Mouse (Mus musculus) right cerebral cortex, postnatal 10 days (tissue): ENCODE measurements around the gene Rtn4rl1.
A peak's percentile ranks its signal among the peaks of the same experiment; 100 is the strongest.

Experiments
- DNase-seq, 2 experiments: peaks; one replicate each; pipeline ENCODE4 v3.0.0; 2021; ENCODE audit warnings: low spot score in 2 of 2

The Rtn4rl1 gene

DNA sequence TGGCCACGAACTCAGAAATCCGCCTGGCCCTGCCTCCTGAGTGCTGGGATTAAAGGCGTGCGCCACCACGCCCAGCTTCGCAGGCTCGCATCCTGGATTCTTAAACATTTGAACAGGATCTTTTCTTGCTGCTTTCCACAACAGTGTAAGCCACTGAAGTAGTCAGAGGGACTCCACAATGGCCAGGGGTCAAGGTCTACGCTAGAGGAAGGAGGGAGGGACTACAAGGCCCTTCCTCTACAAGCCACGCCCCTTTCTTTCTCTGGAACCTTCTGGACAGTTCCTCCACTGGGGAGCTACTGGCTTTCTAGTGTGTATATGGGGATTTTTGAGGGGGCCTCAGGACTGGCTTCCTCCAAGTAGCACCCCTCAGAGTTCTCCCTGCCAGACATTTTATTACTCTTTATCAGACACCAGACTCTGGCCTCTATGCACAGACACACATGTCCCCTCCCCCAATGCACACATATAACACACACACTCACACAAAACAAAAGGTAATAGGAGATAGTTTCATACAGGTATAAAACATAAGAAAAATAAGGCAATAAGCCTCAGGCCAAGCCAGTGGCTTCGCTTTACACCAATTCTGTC lies 53.7 kb downstream of the Rtn4rl1 start:
- no peak for DNase-seq

DNA sequence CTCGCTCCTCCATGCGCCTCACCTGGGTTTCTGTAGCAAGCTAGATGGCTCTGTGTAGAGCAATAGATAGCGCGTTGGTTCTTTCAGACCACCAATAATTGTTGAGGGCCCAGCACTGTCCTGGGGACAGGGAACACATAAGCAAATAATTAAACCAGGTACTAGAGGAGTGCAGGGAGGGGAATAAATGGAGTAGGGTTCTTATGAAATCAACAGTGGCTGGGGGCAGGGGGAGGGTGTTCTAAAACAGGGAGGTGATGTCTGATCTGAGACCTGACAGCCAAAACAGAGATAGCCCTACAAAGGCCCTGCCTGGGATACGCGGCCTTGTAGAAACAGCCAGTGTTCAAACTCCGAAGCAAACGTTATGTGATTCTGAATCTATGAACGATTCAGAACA lies 56.0 kb downstream of the Rtn4rl1 start:
- DNase-seq, result no peak

DNA sequence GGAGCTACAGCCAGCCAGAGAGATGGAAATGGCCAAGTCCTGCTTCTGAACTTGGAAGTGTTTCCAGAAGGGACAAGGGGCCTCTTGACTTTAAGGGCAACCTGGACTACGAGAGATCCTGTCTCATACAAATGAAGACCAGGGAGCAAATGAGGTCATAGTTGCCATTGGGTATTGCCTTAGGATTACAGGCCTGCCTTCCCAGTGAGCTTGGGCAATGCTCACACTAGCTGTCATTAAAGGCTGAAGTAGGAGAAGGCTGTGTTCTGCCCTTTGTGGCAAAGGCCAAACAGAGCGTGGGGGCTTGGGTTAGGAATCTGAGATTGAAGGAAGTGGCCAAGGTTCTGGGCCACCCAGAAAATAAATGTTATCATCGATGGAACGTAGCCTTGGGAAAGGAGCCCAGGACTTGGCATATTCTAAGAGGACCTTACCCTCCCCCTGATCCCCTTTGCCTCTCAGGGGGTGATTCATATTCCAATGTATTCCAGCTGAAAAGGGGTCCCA lies 57.5 kb downstream of the Rtn4rl1 start:
- DNase-seq, result no peak

DNA sequence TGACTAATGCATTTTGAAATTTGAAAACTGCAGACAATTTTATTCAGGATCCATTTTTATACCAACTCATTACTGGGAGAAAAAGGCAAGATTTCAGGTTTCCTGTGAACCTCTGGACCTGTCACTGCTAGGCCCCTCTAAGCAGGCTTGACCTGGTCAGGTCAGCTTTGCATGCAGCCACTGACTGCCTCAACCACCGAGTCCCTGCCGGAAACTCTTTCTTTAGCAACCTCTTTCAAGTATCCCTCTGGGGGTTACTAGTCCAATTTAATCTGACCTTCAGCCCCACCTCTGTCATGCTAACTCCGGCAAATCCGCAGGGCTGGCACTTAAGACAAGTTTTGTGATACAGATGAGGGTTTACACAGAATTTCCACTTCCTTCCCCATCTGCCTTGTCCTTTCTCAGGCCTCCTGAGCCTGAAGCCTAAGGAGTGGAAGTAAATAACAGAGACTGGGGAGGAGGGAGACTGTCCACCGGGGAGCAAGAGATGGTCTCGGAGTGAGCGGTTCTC lies 58.0 kb downstream of the Rtn4rl1 start:
- no peak for DNase-seq

DNA sequence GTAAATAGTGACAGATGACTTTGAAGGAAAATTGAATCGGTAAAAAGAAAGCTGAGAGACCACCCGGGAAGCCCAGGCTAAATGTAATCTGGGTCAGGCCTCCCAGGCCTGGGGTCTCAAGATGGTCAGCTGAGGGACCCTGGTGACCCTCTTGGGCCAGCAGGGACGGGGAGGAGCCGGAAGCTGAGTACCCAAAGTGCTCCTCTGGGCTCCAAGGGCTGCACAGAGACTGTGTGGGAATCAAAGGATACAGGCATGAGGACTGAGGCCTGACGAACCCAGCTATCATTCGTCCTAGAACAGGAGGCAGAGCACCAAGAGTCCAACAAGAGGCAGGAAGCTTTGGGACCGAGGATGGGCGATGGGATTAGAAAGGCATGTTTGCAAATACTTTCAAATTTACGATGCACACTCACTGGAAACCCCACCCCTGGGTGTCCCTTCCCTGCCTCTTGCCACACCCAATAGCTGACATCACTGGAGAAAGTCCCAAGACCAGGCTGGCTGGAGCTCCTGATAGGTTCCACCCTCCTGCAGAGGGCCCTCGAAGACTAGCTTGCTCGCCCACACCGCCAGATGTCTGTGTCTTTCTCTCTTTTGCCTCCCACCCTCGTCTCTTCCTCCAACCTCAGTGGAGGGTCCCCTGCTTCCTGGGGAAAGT lies 60.8 kb downstream of the Rtn4rl1 start:
- peak; percentile 67 to 74 for DNase-seq

DNA sequence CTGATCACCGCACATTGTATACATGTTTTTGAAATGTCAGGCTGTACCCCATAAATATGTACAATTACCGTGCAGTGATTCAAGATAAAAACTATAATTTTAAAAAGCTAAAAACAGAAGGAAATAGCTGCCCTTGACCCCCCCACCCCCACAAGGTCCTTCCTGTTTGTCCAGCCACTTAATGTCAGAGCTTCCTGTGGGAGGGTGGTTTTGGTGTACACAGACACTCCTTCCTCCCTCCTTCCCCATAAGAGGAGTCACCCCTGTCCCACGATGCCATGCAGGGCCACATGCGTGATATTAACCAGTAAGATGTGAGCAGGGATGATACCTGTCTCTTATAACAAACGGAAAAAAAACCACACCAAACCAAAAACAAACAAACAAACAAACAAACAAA lies 61.7 kb downstream of the Rtn4rl1 start:
- DNase-seq, result no peak

DNA sequence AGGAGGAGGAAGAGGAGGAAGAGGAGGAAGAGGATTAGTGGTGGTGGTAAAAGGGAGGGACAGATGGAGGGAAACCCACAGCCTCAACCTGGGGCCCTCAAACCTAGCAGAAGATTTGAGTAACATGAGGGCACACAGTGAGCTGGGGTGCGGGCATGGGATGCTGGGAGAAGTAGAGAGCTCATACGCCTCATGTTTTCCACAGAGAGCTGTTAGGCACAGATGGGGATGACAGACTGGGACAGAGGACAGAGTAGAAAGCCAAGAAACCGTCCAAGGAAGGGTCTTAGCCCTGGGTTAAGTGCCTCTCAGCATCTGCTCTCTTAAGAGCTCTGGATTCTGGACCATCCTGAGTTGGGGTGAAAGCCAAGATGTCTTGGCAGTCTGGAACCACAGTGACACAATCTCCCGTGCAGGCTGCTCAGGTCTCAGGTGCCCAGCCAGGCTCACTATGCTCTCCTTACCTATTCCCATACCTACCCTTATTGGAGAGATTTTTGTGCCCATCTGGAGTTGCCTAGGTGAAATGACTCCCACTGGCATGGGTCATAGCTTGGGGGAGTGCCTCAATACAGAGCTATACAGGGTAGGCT lies 63.6 kb downstream of the Rtn4rl1 start:
- no peak for DNase-seq

DNA sequence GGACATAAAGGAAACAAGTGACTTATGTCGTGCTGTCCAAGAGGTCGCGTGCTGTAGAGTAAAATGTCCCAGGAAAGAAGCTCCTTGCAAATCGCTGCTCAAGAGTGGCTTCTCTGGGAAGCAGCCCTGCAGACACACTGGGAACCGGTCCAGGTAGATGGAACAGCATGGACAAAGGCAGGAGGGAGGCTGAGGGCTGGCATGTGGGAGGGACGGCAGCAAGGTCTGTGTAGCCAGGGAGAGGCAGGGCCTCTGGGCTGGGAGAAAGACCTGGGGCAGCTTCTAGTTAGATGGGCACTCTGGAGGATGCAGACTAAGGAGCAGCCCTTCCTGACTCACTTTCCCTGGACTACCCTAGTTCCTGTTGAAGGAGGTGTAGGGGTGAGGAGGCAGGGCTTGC lies 65.8 kb downstream of the Rtn4rl1 start:
- DNase-seq, result no peak

DNA sequence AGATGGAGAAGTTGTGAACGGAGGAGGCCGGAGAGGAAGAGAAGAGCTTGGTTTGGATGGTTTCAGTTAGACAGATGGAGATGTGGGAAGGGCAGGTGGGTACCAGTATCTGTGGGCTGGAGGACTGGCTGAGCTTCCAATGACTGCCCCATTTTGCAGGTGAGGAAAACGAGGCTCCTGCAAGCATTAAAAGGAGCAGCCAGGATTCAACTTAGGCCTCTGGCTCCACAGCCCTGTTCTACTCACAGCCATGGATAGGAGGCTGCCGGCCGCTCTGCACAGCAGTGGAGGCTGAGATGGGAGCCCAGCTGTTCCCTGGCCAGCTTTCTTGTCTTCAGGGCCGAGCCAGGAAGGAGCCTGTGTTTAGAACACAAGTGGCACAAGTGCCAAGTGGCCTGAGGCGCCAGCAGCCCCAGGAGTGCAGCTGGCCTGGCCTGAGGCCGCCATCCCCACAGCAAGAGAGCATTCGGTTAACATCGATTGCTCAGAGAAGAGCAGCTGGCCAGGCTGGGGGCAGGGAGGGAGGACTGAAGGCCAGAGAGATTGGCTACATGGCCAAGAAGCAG lies 66.5 kb downstream of the Rtn4rl1 start:
- peak; percentile 72 to 78 for DNase-seq

DNA sequence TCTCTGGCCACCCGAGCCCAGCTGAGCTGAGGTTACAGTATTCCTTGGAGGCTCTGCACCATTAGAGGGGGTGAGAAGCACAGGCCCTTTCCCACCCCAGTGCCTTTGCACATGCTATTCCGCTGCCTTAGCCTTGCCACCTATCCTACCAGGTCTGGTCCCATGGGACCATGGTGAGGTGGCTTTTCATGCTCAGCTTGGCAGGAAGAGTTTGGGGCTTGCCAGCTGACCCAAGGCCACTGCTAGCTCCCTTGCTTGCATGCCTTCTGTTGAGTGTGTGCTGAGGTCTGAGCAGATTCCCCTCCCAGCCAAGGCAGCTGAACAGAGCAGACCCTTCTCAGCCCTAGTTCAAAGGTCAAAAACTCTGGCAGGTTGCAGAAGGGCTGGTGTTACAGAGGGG lies 67.4 kb downstream of the Rtn4rl1 start:
- DNase-seq, result no peak

DNA sequence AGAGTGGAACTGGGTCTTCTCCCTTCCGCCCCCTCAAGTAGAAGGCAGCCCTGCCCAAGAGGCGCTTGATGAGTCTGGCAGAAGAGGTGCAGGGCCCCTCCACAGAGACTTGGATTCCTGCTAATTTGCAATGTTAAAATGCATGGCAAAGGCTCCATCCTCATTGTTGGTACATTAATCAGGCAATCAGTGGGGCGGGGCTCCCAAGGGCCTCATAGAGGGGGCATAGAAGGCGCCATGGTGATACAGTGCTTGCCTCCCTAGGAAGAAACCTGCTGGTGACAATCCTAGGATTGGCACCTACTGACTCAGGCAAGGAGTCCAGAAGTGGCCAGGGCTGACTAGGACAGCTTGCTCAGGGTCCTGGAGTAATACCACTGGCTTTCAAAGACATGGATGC lies 68.1 kb downstream of the Rtn4rl1 start:
- DNase-seq, result no peak

DNA sequence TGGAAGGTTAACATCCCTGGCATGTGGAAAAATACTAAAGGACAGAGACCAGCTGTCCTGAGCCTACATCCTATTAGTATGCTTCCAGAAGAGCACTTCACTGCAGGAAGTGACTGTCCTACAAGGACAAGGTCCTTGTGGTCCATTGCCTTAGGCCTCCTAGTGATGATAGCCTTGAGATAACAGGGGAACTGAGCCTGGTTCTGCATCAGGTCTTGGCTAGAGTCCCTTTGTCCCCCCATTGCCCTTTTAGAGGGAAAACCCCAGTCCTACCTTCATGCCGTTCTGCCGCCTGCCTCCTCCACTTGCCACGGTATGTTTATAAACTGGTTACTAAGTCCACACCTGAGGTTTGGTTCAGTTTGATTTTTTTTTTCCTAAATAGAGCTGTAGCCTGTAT lies 68.6 kb downstream of the Rtn4rl1 start:
- DNase-seq, result no peak

DNA sequence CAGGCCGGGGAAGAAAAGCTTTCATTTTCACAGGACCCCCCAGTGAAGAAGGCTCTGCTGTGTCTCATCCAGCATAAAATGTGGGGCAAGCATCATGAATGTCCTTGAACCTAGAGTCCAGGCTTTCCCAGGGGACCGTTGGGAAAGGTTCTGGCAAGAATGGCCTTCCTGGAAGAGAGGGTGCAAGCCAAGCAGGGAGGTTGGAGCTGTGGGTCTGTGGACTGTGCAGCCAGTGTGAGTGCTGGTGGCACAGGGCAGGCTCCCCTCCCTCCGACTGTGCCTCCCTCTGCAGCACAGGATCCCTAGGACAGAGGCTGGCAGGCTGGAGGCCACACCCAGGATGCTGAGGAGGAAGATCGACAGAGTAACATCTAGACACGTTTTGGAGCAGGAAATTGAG lies 69.2 kb downstream of the Rtn4rl1 start:
- DNase-seq, result no peak

DNA sequence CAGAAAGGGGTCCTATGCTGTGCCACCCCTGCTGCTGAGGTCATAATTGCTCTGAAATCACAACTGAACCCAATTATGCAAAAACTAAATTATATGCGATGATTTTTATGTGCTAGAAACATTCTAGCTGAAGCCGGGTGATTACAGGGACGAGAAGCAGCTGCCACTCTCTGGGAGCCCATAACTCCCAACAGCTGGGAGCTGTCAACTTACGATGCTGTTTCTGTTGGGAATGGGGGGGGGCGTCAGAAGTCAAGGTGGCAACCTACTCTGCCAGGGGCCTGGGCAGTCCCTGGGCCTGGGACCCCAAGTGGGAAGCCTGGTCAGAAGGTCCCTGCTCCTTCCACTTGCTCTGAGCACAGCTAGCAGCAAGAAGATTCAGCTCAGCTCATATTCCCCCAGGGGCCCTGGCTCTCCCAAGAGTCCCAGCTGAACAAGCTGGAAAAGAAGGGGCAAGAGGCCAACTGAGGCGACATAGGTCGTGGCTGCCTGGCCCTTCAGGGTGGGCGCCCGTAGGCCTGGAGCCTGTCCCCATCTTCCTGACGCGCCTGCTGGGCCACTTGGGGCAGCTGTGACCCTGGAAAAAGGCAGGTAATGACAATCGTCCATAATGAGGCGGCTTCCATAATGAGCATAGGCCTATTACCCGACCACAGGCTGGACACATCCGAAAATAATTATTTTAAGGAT lies 69.8 kb downstream of the Rtn4rl1 start:
- no peak for DNase-seq

DNA sequence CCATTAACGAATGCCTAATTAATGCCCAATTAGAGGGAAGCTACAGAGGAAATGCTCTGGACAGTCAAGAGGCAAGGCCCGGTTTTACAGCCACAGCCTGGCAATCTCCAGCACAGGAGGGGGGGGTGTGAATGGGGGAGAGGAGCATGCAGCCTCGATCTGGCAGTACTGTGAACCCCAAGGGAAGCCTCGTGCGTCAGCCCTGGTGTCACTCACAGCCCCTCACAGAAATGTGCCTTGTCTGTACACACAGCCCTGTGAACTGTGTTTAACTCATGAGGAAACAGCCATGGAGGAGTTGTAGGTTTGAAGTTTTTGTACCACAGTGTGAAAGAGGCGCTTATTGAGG lies 70.4 kb downstream of the Rtn4rl1 start:
- no peak for DNase-seq

DNA sequence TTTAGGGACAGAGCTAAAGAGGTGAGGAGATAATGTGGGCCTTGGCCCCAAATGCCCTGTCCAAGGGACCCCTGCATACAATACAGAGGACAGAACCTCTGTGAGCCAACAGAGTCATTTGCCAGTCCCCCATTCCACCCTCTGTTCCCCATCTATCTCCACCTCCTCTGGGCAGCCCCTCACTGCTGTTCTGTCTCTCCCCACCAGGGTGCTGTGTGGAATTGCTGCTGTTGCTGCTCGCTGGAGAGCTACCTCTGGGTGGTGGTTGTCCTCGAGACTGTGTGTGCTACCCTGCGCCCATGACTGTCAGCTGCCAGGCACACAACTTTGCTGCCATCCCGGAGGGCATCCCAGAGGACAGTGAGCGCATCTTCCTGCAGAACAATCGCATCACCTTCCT lies 71.0 kb downstream of the Rtn4rl1 start:
- no peak for DNase-seq

DNA sequence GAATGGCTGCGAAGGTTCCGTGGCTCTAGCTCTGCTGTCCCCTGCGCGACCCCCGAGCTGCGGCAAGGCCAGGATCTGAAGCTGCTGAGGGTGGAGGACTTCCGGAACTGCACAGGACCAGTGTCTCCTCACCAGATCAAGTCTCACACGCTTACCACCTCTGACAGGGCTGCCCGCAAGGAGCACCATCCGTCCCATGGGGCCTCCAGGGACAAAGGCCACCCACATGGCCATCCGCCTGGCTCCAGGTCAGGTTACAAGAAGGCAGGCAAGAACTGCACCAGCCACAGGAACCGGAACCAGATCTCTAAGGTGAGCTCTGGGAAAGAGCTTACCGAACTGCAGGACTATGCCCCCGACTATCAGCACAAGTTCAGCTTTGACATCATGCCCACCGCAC lies 72.0 kb downstream of the Rtn4rl1 start:
- no peak for DNase-seq

DNA sequence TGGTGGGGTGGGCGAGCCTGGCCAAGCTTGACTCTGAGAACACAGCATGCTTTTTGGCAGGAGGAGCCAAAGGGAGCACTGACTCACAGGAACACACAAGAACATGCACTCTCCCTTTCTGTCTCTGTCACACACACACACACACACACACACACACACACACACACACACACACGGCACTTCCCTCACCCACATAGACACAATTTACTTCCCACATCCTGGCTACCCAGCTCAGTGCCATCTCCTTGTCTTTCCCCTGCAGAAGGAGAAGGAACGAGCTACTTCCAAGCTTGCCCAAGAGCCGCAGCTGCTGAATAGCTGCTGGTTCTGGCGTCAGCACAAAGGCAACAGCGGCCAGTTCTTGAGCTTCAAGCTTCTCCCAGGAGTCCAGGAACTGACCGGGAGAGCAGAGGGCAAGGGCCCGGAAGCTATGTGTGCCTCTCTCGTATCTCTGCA lies 74.3 kb downstream of the Rtn4rl1 start:
- DNase-seq, result peak; percentile 68 to 73

DNA sequence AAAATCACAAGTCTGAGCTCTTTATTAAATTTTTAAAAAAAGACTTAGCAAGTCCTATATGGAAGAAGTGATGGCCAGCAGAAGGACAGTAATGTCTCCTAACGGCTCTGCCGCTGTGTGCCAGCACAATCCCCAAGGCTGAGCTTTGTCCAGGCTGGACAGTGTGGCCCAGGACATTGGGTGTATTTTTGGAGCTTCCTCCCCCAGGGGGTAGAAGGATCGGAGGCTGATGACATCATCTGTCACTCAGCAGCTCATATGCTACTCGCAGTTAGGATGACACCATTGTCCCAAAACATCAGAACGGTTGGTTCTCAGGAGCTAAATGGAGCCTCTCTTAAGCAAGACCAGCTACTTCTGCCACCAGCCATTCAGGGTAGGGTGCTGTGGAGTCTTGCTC lies 74.9 kb downstream of the Rtn4rl1 start:
- no peak for DNase-seq

DNA sequence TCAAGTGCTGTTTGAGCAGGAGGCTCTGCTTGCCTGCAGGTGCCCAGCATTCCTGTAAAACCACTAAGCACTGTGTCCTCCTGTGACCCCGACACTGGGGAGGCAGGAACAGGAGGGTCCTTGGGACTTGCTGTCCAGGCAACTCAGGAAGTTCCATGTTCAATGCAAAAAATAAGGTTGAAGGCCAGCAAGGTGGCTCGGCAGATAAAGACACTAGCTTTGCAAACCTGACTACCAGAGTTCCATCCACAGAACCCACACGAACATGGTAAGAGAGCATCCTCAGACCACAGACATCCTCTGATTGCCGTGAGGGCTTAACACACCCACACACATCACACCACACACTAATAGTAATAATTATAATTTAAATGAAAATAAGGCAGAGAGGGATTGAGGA lies 75.6 kb downstream of the Rtn4rl1 start:
- no peak for DNase-seq

DNA sequence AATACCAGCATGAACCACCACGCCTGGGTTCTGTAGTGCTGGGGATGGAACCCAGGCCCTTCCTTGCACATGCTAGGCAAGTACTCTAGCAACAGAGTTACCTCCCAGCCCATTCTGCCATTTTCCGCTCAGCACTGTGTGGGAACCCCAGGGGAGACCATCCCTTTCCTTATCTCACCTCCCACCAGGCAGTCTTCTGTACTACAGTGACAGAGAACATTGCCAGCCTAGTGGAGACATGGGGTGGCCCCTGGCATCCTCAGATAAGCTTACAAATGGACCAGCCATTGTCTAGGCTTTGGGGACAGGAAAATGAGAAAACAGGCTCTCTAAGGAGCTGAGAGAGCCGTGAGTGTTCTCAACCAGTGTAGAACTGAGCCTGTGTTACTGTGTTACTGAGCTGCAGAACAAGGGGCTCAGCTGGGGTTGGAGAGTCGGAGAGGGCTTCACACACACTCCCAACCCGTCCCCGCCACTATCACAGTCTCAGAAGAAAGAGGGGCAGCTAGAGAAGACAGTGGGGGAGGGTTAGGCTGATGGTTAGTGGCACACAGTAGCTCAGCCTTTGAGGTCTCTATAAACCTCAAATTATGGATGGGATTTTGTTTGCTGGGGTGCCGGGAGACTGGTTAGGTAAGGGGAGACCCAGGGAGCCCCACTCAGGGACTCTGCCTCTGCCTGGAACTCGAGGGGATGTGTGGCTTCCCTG lies 76.8 kb downstream of the Rtn4rl1 start:
- no peak for DNase-seq
